Mouse (Mus musculus) hindbrain, embryonic 11.5 days (tissue): ENCODE results near the gene Anxa4. TPM values are rescaled to one million over a fixed set of nuclear protein-coding genes. Genes with fewer than 3 reads are reported as not detected.

Experiments
- polyA plus RNA-seq: library from polyadenylated mRNA; unstranded; fragments of >200 nt; fragmentation: Nextera tagmentation; extraction: Ambion mirVana; gene quantifications from 2 replicates; pipeline ENCODE4 v1.2.1, GENCODE M21; 2014

Gene Anxa4
- polyA plus RNA-seq, 1 experiment from 2014 or later, result 11.7 TPM

Other genes with a start within 250 kb of the Anxa4 start
- 0.25 and 0.88 TPM in 2 replicates for gene Asprv1, start 165.4 kb downstream of the Anxa4 start, polyA plus RNA-seq
- 16.6 and 22.4 TPM in 2 replicates for gene Mxd1, start 124.4 kb downstream of the Anxa4 start, polyA plus RNA-seq
- 130 and 134 TPM in 2 replicates for gene Snrnp27, start 109.1 kb downstream of the Anxa4 start, polyA plus RNA-seq
- gene Gmcl1, start 60.2 kb downstream of the Anxa4 start, polyA plus RNA-seq, result 51.5 and 54.1 TPM in 2 replicates
- 22.0 and 33.0 TPM in 2 replicates for gene Aak1, start 55.9 kb upstream of the Anxa4 start, polyA plus RNA-seq
- 95.8 and 102 TPM in 2 replicates for gene Nfu1, start 215.7 kb upstream of the Anxa4 start, polyA plus RNA-seq
- gene Gfpt1, start 249.3 kb upstream of the Anxa4 start, polyA plus RNA-seq, result 16.9 and 18.1 TPM in 2 replicates